Mouse (Mus musculus): ENCODE measurements at regions not wholly inside any gene's neighbourhood (a gene's known extent, or its start where the extent isn't known, plus 50 kb on each side); places are given as distances from the start of the nearest gene placed in this dataset.

DNA sequence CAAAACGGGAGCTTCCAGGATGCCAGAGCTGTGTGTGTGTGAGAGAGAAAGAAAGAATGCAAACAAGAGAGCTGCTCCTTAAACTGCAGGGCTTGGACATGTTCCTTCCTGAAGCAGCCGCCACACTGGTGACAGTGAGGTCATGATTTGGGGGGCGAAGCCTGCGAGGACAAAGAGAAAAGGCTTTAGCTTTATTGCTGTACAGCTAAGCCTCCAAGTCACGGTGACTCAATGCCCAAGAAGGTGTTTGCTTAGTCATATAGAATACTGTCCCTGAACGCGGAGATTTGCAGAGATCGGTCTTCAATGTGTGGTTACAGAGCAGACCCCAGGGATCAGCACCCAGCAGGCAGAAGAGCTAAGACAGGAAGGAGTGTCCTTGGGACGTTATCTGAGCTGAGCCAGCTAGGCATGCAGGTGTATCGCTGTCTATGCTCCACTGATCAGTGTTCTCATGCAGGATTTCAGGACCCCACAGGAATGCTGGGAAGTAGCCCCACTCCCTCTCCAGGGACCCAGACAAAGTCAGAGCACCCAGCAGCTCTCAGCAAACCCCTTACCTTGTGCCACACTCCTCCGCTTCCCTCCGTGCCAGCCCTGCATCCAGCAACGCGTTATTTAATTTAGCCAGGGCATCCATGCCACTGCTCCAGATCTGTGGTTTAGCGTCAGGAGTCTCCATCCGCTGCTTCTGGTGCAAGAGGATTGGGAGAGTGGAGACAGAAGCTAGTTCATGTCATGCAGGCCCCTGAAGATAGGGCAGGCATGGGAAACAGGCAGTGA is 129.0 kb downstream of the 3110018I06Rik start:
- H3K36me3 ChIP-seq (ENCODE audit: control insufficient read depth, insufficient read depth, low read length), result no peaks in the 10 kb centered on the region
- no peak overlapping the region for H3K4me3 ChIP-seq (replicated peaks; ENCODE audit: low read length)
- 73% methylated on average over 16 of the region's 16 CpGs for WGBS
- no peak overlapping the region for H3K27ac ChIP-seq (replicated peaks; ENCODE audit: low read depth, low read length)
- H3K27me3 ChIP-seq (ENCODE audit: control insufficient read depth, insufficient read depth, low read length), result no peaks in the 10 kb centered on the region
- H3K4me1 ChIP-seq (ENCODE audit: control insufficient read depth, insufficient read depth, low read length), result no peaks in the 10 kb centered on the region
- DNase-seq (ENCODE audit: low spot score) (no peak), ATAC-seq (ENCODE audit: low FRiP score, low read depth) (no peak)
- no peak overlapping the region for H3K9ac ChIP-seq (ENCODE audit: low read depth, low read length, severe bottlenecking)
- no peak overlapping the region for H3K4me2 ChIP-seq (replicated peaks; ENCODE audit: low read depth, low read length, severe bottlenecking)
- no peak for TF ChIP-seq POLR2A (IDR thresholded peaks at IDR 0.05; ENCODE audit: borderline replicate concordance, extremely low read depth, insufficient read depth, insufficient read length)
- no peaks in the 10 kb centered on the region for H3K9me3 ChIP-seq (ENCODE audit: control insufficient read depth, low read length)

DNA sequence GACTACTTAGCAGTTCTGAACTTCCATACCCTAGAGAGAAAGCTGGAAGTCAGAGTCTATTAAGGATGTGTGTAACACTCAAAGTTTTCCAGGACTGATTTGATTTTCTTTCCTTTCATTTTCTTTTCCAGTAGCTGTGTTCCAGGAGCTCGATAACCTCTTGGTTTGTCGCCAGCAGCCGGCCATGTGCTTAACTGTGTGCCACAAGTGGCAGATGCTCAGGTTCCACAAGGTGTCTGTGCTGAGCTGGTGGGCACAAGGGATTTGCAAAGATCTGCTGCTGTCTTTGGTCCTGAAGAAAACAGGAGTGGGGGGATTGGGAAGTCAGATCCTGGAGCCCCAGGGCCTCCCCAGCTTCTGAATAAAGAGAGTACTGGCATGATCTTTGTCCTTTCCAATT is 136.0 kb downstream of the 3110018I06Rik start:
- H3K4me2 ChIP-seq (replicated peaks; ENCODE audit: low read depth, low read length, severe bottlenecking), result no peak overlapping the region
- no peaks in the 10 kb centered on the region for H3K36me3 ChIP-seq (ENCODE audit: control insufficient read depth, insufficient read depth, low read length)
- H3K9ac ChIP-seq (ENCODE audit: low read depth, low read length, severe bottlenecking), result no peak overlapping the region
- DNase-seq (ENCODE audit: low spot score) (no peak), ATAC-seq (ENCODE audit: low FRiP score, low read depth) (no peak)
- H3K27ac ChIP-seq (replicated peaks; ENCODE audit: low read depth, low read length), result no peak overlapping the region
- H3K27me3 ChIP-seq (ENCODE audit: control insufficient read depth, insufficient read depth, low read length), result no peaks in the 10 kb centered on the region
- no peaks in the 10 kb centered on the region for H3K4me1 ChIP-seq (ENCODE audit: control insufficient read depth, insufficient read depth, low read length)
- WGBS, result 55% methylated on average over 3 of the region's 3 CpGs
- TF ChIP-seq POLR2A (IDR thresholded peaks at IDR 0.05; ENCODE audit: borderline replicate concordance, extremely low read depth, insufficient read depth, insufficient read length), result no peak
- no peaks in the 10 kb centered on the region for H3K9me3 ChIP-seq (ENCODE audit: control insufficient read depth, low read length)
- no peak overlapping the region for H3K4me3 ChIP-seq (replicated peaks; ENCODE audit: low read length)

DNA sequence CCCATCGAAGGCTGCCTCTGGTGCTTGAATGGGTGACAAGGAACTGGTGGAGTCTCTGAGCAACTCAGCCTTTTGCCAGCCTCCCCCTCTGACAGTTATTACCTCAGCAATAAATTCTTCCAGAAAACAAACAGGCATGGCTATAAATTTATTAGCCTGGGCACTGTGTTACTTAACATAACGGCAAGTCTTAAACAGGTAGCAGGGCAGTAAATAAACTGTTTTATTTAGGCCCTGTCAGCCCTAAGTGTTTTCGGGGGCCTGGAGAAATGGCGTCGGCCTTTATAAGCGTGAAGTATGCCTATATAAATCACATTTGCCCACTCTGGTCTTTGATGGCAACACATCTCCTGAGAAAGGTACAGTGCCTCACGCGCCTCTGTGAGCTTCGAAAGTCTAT is 159.6 kb downstream of the 3110018I06Rik start:
- Histone ChIP-seq H3K4me3 (replicated peaks; ENCODE audit: low read length) (no peak overlapping the region), H3K27me3 (ENCODE audit: control insufficient read depth, insufficient read depth, low read length) (no peaks in the 10 kb centered on the region), H3K4me2 (replicated peaks; ENCODE audit: low read depth, low read length, severe bottlenecking) (no peak overlapping the region), H3K9ac (ENCODE audit: low read depth, low read length, severe bottlenecking) (no peak overlapping the region), H3K4me1 (ENCODE audit: control insufficient read depth, insufficient read depth, low read length) (peaks cover 7% of the 10 kb centered on the region), H3K27ac (replicated peaks; ENCODE audit: low read depth, low read length) (no peak overlapping the region), H3K36me3 (ENCODE audit: control insufficient read depth, insufficient read depth, low read length) (no peaks in the 10 kb centered on the region), H3K9me3 (ENCODE audit: control insufficient read depth, low read length) (0 out of 2 replicates have a peak, but pooled peaks cover 4% of the 10 kb centered on the region)
- DNase-seq (ENCODE audit: low spot score), result no peak
- ATAC-seq (ENCODE audit: low FRiP score, low read depth), result no peak
- WGBS, result 20% methylated on average over 9 of the region's 9 CpGs
- TF ChIP-seq POLR2A (IDR thresholded peaks at IDR 0.05; ENCODE audit: borderline replicate concordance, extremely low read depth, insufficient read depth, insufficient read length), result no peak

DNA sequence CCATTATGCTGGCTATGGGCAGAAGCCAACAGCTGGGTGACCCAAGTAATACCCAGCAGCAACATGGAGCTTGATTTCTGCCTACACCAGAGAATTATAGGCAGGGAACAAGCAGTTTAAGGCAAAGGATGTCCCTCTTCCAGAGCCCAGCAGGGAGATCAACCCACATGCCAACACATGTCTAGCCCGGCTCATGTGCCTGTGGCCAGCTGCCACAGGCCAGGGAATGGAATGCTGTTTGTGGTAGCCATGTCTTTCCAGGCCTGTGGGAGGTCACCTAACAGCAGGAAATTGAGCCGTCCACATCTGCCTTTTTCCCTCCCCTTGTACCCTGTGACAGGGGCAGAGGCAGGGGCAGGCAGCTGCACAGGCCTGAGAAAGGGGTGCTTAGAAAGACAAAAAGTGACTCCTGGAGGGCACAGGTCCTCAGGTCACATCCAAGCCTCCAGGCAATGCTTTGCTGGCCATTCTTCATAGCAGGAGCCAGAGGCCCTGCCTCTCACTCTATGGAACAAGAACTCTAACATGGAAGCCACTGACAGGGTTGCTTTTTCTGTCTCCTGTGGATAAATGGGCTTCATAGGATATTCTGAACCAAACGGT is 163.8 kb downstream of the 3110018I06Rik start:
- H3K9ac ChIP-seq (ENCODE audit: low read depth, low read length, severe bottlenecking), result no peak overlapping the region
- no peak for TF ChIP-seq POLR2A (IDR thresholded peaks at IDR 0.05; ENCODE audit: borderline replicate concordance, extremely low read depth, insufficient read depth, insufficient read length)
- peaks cover 22% of the 10 kb centered on the region for H3K4me1 ChIP-seq (ENCODE audit: control insufficient read depth, insufficient read depth, low read length)
- no peak overlapping the region for H3K27ac ChIP-seq (replicated peaks; ENCODE audit: low read depth, low read length)
- no peak for DNase-seq (ENCODE audit: low spot score)
- no peaks in the 10 kb centered on the region for H3K27me3 ChIP-seq (ENCODE audit: control insufficient read depth, insufficient read depth, low read length)
- WGBS, result 26% methylated on average over 3 of the region's 3 CpGs
- 0 out of 2 replicates have a peak, but pooled peaks cover 4% of the 10 kb centered on the region for H3K9me3 ChIP-seq (ENCODE audit: control insufficient read depth, low read length)
- no peak overlapping the region for H3K4me3 ChIP-seq (replicated peaks; ENCODE audit: low read length)
- no peak for ATAC-seq (ENCODE audit: low FRiP score, low read depth)
- no peak overlapping the region for H3K4me2 ChIP-seq (replicated peaks; ENCODE audit: low read depth, low read length, severe bottlenecking)
- no peaks in the 10 kb centered on the region for H3K36me3 ChIP-seq (ENCODE audit: control insufficient read depth, insufficient read depth, low read length)

DNA sequence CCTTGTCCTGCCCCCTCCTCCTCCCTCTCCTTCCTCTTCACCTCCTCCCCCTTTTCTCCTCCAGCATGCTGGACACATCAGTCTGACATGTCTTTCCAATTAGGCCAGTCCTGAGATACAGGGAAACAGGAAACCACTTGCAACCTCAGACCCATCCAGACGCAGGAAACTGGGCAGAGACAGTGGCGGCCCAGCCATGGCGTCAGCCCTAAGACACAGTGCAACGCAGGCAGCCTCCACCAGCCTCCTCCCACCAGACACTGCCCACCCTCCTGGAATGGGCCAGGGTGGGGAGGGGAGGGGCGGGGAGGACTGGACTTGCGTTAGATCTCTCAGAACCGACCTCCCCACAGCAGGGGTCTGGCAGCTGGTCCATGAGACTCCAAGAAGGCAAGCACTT is 164.7 kb downstream of the 3110018I06Rik start:
- H3K36me3 ChIP-seq (ENCODE audit: control insufficient read depth, insufficient read depth, low read length), result no peaks in the 10 kb centered on the region
- H3K4me3 ChIP-seq (replicated peaks; ENCODE audit: low read length), result no peak overlapping the region
- H3K4me2 ChIP-seq (replicated peaks; ENCODE audit: low read depth, low read length, severe bottlenecking), result no peak overlapping the region
- 7% methylated on average over 7 of the region's 7 CpGs for WGBS
- H3K27ac ChIP-seq (replicated peaks; ENCODE audit: low read depth, low read length), result no peak overlapping the region
- TF ChIP-seq POLR2A (IDR thresholded peaks at IDR 0.05; ENCODE audit: borderline replicate concordance, extremely low read depth, insufficient read depth, insufficient read length), result no peak
- H3K9me3 ChIP-seq (ENCODE audit: control insufficient read depth, low read length), result 0 out of 2 replicates have a peak, but pooled peaks cover 4% of the 10 kb centered on the region
- ATAC-seq (ENCODE audit: low FRiP score, low read depth), result peak; percentile 75; the same call in 1 of the 2 replicates
- H3K9ac ChIP-seq (ENCODE audit: low read depth, low read length, severe bottlenecking), result no peak overlapping the region
- DNase-seq (ENCODE audit: low spot score), result no peak
- no peaks in the 10 kb centered on the region for H3K27me3 ChIP-seq (ENCODE audit: control insufficient read depth, insufficient read depth, low read length)
- H3K4me1 ChIP-seq (ENCODE audit: control insufficient read depth, insufficient read depth, low read length), result peaks cover 24% of the 10 kb centered on the region

Data from limb, embryonic 14.5 days (tissue).